Mouse (Mus musculus) small intestine, adult 2 months (tissue): ENCODE data around the gene Ccdc12.

Experiments
- CTCF ChIP-seq: fragments of 200-500 bp; IDR thresholded peaks from 2 replicates; pipeline ENCODE4 v1.5.1; 2012; ENCODE audit warnings: low read depth, mild to moderate bottlenecking, control low read depth, inconsistent platforms, low read length, moderate library complexity, mixed read lengths; ENCODE audit not compliant: insufficient replicate concordance, insufficient read length; ENCODE audit errors: extremely low read depth
- POLR2A ChIP-seq: fragments of 200-500 bp; IDR thresholded peaks from 2 replicates; pipeline ENCODE4 v1.6.1; 2012; ENCODE audit warnings: low read depth, mild to moderate bottlenecking, control low read depth, inconsistent platforms, low read length, moderate library complexity

- no peak for TF ChIP-seq CTCF
- TF ChIP-seq POLR2A, result no peak
Observed at GRCm38 (mm10) chr9:110757816-110758215, 101.5 kb downstream of the Ccdc12 start.
